Mouse (Mus musculus): ENCODE data around the gene Gtf2i. TPM values are rescaled to one million over a fixed set of nuclear protein-coding genes. Genes with fewer than 3 reads are reported as not detected.

The Gtf2i gene
- polyA plus RNA-seq, 1 experiment from 2014 or later = 136 TPM

DNA sequence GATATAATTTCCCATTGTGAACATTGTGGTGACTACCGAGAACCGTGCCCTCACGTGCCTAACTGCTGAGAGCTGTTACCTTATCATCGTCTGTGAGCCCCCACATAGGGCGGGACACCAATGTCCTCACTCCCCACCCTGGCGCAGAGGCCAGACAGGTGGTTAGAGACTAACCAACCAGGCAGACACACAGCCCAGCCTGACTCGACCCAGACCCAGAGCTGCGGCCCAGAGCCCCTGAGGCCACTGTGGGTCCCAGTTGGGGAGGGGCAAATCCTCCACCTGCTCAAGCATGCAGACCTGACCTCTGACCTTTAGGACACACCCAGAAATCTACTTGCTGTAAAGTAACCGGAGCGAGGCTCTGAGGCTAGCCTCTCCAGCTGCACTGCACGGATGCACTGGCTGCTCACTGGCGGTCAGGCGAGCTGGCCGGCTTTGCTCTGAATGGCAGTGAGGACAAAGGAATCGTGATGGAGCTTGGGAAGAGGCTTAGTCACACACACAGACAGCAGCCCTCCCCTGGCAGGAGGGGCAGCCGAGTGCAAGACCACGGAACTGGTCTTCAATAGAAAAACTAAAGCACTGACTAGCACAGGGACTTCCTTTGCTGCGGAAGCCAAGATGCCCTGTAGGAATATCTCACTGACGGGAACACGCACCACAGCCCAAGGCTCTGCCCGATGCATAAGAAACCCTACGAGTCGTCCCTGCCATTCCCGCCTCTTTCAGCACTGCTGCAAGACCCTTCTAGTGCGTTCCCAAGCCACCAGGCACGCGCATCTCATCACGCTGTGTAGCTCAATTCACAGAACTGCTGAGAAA, 76.4 kb downstream of the Gtf2i start:
- Histone ChIP-seq H3K27me3 (ENCODE audit: control insufficient read depth, insufficient read depth, low read length) (no peaks in the 10 kb centered on the region), H3K9me3 (replicated peaks; ENCODE audit: control insufficient read depth, low read length) (no peaks in the 10 kb centered on the region), H3K27ac (ENCODE audit: low read depth, low read length) (no peak overlapping the region), H3K4me1 (ENCODE audit: control insufficient read depth, insufficient read depth, low read length) (peaks cover 16% of the 10 kb centered on the region), H3K9ac (ENCODE audit: low read depth, low read length) (no peak overlapping the region), H3K4me3 (ENCODE audit: low read depth, low read length) (no peak overlapping the region), H3K4me2 (no peak overlapping the region), H3K36me3 (ENCODE audit: control insufficient read depth, insufficient read depth, low read length) (peaks cover 70% of the 10 kb centered on the region)
- 89% methylated on average over 28 of the region's 28 CpGs for WGBS (ENCODE audit: insufficient replicate concordance)
- no peak for ATAC-seq (replicated peaks; ENCODE audit: insufficient number of reproducible peaks, low FRiP score, low TSS enrichment)

DNA sequence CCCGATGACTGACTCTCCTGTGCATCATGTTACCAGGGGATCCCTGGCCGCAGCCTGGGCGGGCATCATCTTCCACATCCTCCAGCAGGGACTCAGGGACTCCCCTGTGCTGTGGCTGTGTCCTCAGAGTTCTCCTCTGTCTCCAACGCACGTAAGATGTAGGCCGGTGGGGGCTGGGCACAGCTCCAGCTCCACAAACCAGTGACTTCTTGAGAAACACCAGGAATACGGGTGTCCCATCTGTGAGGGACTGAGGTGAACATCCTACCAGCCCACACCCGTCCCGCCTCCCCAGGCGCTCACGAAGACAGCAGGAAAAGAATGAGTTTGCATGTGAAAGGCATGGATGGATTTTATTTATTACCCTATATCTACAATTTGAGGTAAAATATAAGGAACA, 77.1 kb downstream of the Gtf2i start:
- ATAC-seq (replicated peaks; ENCODE audit: insufficient number of reproducible peaks, low FRiP score, low TSS enrichment) = no peak
- no peak overlapping the region for H3K4me3 ChIP-seq (ENCODE audit: low read depth, low read length)
- H3K27ac ChIP-seq (ENCODE audit: low read depth, low read length) = no peak overlapping the region
- no peak overlapping the region for H3K9ac ChIP-seq (ENCODE audit: low read depth, low read length)
- no peaks in the 10 kb centered on the region for H3K9me3 ChIP-seq (replicated peaks; ENCODE audit: control insufficient read depth, low read length)
- peaks cover 64% of the 10 kb centered on the region for H3K36me3 ChIP-seq (ENCODE audit: control insufficient read depth, insufficient read depth, low read length)
- no peak overlapping the region for H3K4me2 ChIP-seq
- peaks cover 18% of the 10 kb centered on the region for H3K4me1 ChIP-seq (ENCODE audit: control insufficient read depth, insufficient read depth, low read length)
- no peaks in the 10 kb centered on the region for H3K27me3 ChIP-seq (ENCODE audit: control insufficient read depth, insufficient read depth, low read length)
- 93% methylated on average over 11 of the region's 11 CpGs for WGBS (ENCODE audit: insufficient replicate concordance)

DNA sequence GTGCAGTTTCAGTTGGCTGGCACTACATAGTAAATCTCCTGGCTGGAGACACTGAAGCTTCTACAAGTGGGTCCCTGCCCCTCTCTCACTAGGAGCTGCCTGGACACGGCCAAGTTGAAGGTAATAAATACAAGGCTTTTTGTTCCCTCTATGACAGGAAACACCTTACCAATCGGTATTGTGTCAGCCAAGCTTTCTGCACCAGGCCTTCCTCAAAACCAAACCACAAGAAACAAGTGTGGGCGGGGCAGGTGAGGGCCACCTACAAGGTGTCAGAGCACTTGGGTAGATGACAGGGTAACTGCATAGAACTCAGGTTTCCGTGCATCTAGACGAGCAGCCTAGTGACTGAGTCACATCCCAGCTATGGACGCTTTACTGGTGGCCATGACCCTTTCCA, 77.8 kb downstream of the Gtf2i start:
- no peak overlapping the region for H3K27ac ChIP-seq (ENCODE audit: low read depth, low read length)
- no peak overlapping the region for H3K4me3 ChIP-seq (ENCODE audit: low read depth, low read length)
- H3K4me1 ChIP-seq (ENCODE audit: control insufficient read depth, insufficient read depth, low read length) = peaks cover 24% of the 10 kb centered on the region
- H3K9ac ChIP-seq (ENCODE audit: low read depth, low read length) = no peak overlapping the region
- no peak overlapping the region for H3K4me2 ChIP-seq
- ATAC-seq (replicated peaks; ENCODE audit: insufficient number of reproducible peaks, low FRiP score, low TSS enrichment) = no peak
- WGBS (ENCODE audit: insufficient replicate concordance) = 89% methylated on average over 6 of the region's 6 CpGs
- H3K9me3 ChIP-seq (replicated peaks; ENCODE audit: control insufficient read depth, low read length) = no peaks in the 10 kb centered on the region
- H3K27me3 ChIP-seq (ENCODE audit: control insufficient read depth, insufficient read depth, low read length) = no peaks in the 10 kb centered on the region
- H3K36me3 ChIP-seq (ENCODE audit: control insufficient read depth, insufficient read depth, low read length) = peaks cover 57% of the 10 kb centered on the region

DNA sequence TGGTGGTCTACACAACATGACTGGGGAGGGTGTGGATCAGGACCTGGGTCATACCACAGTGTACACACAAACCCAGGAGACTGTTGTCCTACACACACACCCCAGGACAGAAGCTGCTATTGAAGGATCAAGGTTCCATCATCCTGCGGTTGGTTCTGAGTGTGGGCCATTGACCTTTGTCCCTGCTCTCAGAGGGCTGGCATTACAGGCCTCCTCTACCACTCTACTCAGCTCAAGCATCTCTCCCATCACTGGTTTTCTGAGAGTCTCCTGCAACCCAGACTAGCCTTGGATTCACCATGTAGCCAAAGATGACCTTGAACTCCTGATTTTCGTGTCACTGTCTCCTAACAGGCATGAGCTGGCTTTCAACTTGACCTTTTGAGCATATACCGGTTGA, 78.3 kb downstream of the Gtf2i start:
- no peak overlapping the region for H3K9ac ChIP-seq (ENCODE audit: low read depth, low read length)
- H3K36me3 ChIP-seq (ENCODE audit: control insufficient read depth, insufficient read depth, low read length) = peaks cover 52% of the 10 kb centered on the region
- no peaks in the 10 kb centered on the region for H3K27me3 ChIP-seq (ENCODE audit: control insufficient read depth, insufficient read depth, low read length)
- peaks cover 24% of the 10 kb centered on the region for H3K4me1 ChIP-seq (ENCODE audit: control insufficient read depth, insufficient read depth, low read length)
- H3K4me2 ChIP-seq = no peak overlapping the region
- no peaks in the 10 kb centered on the region for H3K9me3 ChIP-seq (replicated peaks; ENCODE audit: control insufficient read depth, low read length)
- 79% methylated on average over 3 of the region's 3 CpGs for WGBS (ENCODE audit: insufficient replicate concordance)
- no peak overlapping the region for H3K4me3 ChIP-seq (ENCODE audit: low read depth, low read length)
- ATAC-seq (replicated peaks; ENCODE audit: insufficient number of reproducible peaks, low FRiP score, low TSS enrichment) = no peak
- 0 out of 2 replicates have a peak overlapping the region, but pooled peaks have one; percentile 67 for H3K27ac ChIP-seq (ENCODE audit: low read depth, low read length)

DNA sequence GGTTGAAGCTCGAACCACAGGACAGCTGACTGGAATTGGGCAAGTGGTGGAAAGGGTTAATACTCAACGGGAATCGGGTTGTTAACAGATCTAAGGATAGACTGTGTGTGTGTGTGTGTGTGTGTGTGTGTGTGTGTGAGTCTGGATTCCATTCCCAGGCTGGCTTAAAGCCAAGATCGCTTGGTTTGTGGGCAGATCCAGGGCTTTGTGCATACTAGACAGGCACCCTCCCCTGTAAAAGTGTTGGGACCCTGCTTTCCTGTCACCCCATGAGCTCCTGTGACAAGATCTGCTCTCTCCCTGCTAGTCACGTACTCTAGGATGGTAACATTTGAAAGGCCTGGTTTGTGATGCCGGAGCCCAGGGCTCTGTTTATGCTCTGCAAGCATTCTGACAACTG, 79.4 kb downstream of the Gtf2i start:
- Histone ChIP-seq H3K36me3 (ENCODE audit: control insufficient read depth, insufficient read depth, low read length) (peaks cover 41% of the 10 kb centered on the region), H3K4me1 (ENCODE audit: control insufficient read depth, insufficient read depth, low read length) (peaks cover 24% of the 10 kb centered on the region), H3K27me3 (ENCODE audit: control insufficient read depth, insufficient read depth, low read length) (no peaks in the 10 kb centered on the region), H3K4me2 (no peak overlapping the region), H3K9me3 (replicated peaks; ENCODE audit: control insufficient read depth, low read length) (no peaks in the 10 kb centered on the region), H3K9ac (ENCODE audit: low read depth, low read length) (peak overlapping the region; percentile 50; the same call in 1 of the 2 replicates), H3K27ac (ENCODE audit: low read depth, low read length) (peak overlapping the region; percentile 67), H3K4me3 (ENCODE audit: low read depth, low read length) (no peak overlapping the region)
- WGBS (ENCODE audit: insufficient replicate concordance) = 30% methylated on average over 6 of the region's 6 CpGs
- ATAC-seq (replicated peaks; ENCODE audit: insufficient number of reproducible peaks, low FRiP score, low TSS enrichment) = no peak

DNA sequence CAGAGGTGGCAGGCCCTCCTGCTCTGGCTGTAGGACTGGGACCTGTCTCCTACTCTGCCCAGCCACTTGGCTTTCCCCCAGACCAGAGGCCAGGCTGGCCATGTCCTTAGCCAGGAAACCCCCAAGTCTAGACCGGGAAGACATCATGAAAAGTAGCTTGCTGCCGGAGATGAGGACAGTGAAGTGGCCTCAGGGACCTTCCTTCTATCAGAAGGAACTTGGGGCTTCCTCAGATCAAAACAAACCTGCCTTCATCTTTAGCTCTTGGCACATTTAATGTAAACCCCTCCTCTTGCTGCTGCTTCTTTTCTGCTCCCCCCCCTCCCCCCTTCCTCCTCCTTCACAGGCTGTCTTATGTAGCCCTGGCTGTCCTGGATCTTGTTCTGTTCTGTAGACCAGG, 80.4 kb downstream of the Gtf2i start:
- ATAC-seq (replicated peaks; ENCODE audit: insufficient number of reproducible peaks, low FRiP score, low TSS enrichment) = no peak
- Histone ChIP-seq H3K36me3 (ENCODE audit: control insufficient read depth, insufficient read depth, low read length) (peaks cover 32% of the 10 kb centered on the region), H3K27me3 (ENCODE audit: control insufficient read depth, insufficient read depth, low read length) (no peaks in the 10 kb centered on the region), H3K4me3 (ENCODE audit: low read depth, low read length) (no peak overlapping the region), H3K4me2 (no peak overlapping the region), H3K27ac (ENCODE audit: low read depth, low read length) (no peak overlapping the region), H3K9me3 (replicated peaks; ENCODE audit: control insufficient read depth, low read length) (no peaks in the 10 kb centered on the region), H3K4me1 (ENCODE audit: control insufficient read depth, insufficient read depth, low read length) (peaks cover 24% of the 10 kb centered on the region), H3K9ac (ENCODE audit: low read depth, low read length) (no peak overlapping the region)
- WGBS (ENCODE audit: insufficient replicate concordance) = 62% methylated on average over 2 of the region's 2 CpGs

DNA sequence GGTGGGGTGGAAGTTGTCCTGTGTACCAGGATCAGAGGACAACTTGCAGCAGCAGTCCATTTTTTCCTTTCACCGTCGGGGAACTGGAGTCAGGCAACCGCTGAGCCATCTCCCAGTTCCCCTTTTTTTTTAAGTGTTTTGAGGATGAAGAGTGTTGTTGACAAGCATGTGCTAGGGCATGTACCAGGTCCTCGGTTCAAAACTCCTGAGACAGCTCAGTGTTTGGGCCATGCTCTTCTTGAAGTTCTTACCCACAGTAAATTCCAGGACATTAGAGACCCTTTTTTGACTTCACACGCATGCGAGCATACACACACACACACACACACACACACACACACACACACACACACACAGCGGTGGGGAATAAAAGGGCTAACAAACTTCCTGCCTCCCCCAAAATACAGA, 81.3 kb downstream of the Gtf2i start:
- H3K4me3 ChIP-seq (ENCODE audit: low read depth, low read length) = no peak overlapping the region
- no peaks in the 10 kb centered on the region for H3K9me3 ChIP-seq (replicated peaks; ENCODE audit: control insufficient read depth, low read length)
- no peak overlapping the region for H3K9ac ChIP-seq (ENCODE audit: low read depth, low read length)
- peaks cover 28% of the 10 kb centered on the region for H3K4me1 ChIP-seq (ENCODE audit: control insufficient read depth, insufficient read depth, low read length)
- H3K36me3 ChIP-seq (ENCODE audit: control insufficient read depth, insufficient read depth, low read length) = peaks cover 23% of the 10 kb centered on the region
- no peak for ATAC-seq (replicated peaks; ENCODE audit: insufficient number of reproducible peaks, low FRiP score, low TSS enrichment)
- H3K27ac ChIP-seq (ENCODE audit: low read depth, low read length) = no peak overlapping the region
- no peak overlapping the region for H3K4me2 ChIP-seq
- 55% methylated on average over 7 of the region's 7 CpGs for WGBS (ENCODE audit: insufficient replicate concordance)
- no peaks in the 10 kb centered on the region for H3K27me3 ChIP-seq (ENCODE audit: control insufficient read depth, insufficient read depth, low read length)

DNA sequence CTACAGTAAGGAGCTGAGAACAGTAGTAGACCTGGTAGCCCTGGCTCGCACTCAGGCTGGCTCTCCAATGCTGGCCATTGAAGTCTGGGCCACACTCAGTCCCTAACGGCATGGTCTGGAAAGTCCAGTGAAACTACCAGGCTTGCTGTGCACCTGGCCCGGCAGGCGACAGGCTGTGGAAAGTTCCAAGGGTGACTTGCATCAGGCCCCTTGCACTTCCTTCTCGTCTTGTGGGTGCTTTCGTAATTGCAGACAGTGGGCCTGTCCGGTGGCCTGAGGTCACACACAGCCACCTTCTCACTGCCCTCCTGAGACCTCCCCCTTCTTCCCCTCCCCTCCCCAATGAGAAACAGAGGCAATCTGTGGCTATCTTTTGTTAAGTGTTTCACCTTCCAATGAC, 82.0 kb downstream of the Gtf2i start:
- Histone ChIP-seq H3K27me3 (ENCODE audit: control insufficient read depth, insufficient read depth, low read length) (no peaks in the 10 kb centered on the region), H3K36me3 (ENCODE audit: control insufficient read depth, insufficient read depth, low read length) (peaks cover 17% of the 10 kb centered on the region), H3K4me1 (ENCODE audit: control insufficient read depth, insufficient read depth, low read length) (peaks cover 33% of the 10 kb centered on the region), H3K4me3 (ENCODE audit: low read depth, low read length) (no peak overlapping the region), H3K9ac (ENCODE audit: low read depth, low read length) (no peak overlapping the region), H3K27ac (ENCODE audit: low read depth, low read length) (0 out of 2 replicates have a peak overlapping the region, but pooled peaks have one; percentile 24), H3K9me3 (replicated peaks; ENCODE audit: control insufficient read depth, low read length) (no peaks in the 10 kb centered on the region), H3K4me2 (no peak overlapping the region)
- no peak for ATAC-seq (replicated peaks; ENCODE audit: insufficient number of reproducible peaks, low FRiP score, low TSS enrichment)
- 32% methylated on average over 7 of the region's 7 CpGs for WGBS (ENCODE audit: insufficient replicate concordance)

DNA sequence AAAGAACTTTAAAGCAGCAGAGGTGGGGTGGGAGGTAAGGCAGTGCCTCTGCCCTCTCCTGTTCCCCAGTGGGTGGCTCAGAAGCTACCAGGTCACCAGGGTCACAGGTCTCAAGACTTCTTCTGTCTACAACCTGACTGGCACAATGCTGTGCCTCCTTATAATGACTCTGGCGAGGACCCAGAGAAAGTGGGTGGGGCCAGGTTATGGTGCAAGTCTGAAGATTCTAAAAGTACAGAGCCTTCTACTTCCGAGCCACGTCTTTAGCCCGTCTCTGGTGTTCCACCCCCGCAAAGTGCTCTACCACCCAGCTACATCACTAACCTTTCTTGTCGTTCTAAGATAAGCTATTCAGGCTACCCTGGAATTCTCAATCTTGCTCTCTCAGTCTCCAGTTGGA, 82.4 kb downstream of the Gtf2i start:
- Histone ChIP-seq H3K27me3 (ENCODE audit: control insufficient read depth, insufficient read depth, low read length) (no peaks in the 10 kb centered on the region), H3K9ac (ENCODE audit: low read depth, low read length) (no peak overlapping the region), H3K4me2 (no peak overlapping the region), H3K4me3 (ENCODE audit: low read depth, low read length) (no peak overlapping the region), H3K9me3 (replicated peaks; ENCODE audit: control insufficient read depth, low read length) (no peaks in the 10 kb centered on the region), H3K4me1 (ENCODE audit: control insufficient read depth, insufficient read depth, low read length) (peaks cover 35% of the 10 kb centered on the region), H3K36me3 (ENCODE audit: control insufficient read depth, insufficient read depth, low read length) (peaks cover 13% of the 10 kb centered on the region), H3K27ac (ENCODE audit: low read depth, low read length) (0 out of 2 replicates have a peak overlapping the region, but pooled peaks have one; percentile 24)
- no peak for ATAC-seq (replicated peaks; ENCODE audit: insufficient number of reproducible peaks, low FRiP score, low TSS enrichment)
- WGBS (ENCODE audit: insufficient replicate concordance) = 43% methylated on average over 6 of the region's 6 CpGs

Measured in heart, embryonic 11.5 days (tissue).